Mouse (Mus musculus): ENCODE results near the gene Trim44. TPM values are rescaled to one million over a fixed set of nuclear protein-coding genes. Genes with fewer than 3 reads are reported as not detected.

Gene Trim44
- polyA plus RNA-seq, 1 experiment from 2014 or later: 16.6 TPM

- Histone ChIP-seq H3K27me3 (ENCODE audit: control insufficient read depth, insufficient read depth, low read depth, low read length) (no peaks in the 10 kb centered on the region), H3K9ac (ENCODE audit: low read length) (no peak overlapping the region), H3K27ac (ENCODE audit: low read length) (no peak overlapping the region), H3K4me1 (replicated peaks; ENCODE audit: control insufficient read depth, insufficient read depth, low read length) (0 out of 2 replicates have a peak, but pooled peaks cover under 1% of the 10 kb centered on the region), H3K4me3 (ENCODE audit: low read length) (no peak overlapping the region), H3K4me2 (ENCODE audit: low read depth, low read length) (no peak overlapping the region), H3K9me3 (ENCODE audit: control insufficient read depth, low read length) (no peaks in the 10 kb centered on the region), H3K36me3 (ENCODE audit: control insufficient read depth, insufficient read depth, low read length) (no peaks in the 10 kb centered on the region)
- 46% methylated on average over 5 of the region's 5 CpGs for WGBS
- ATAC-seq (ENCODE audit: low read depth): no peak; the same call in 1 of the 2 replicates
These were observed 117.6 kb downstream of the Trim44 start for GRCm38 (mm10) chr2:102290041-102290440.

- Histone ChIP-seq H3K27me3 (ENCODE audit: control insufficient read depth, insufficient read depth, low read depth, low read length) (no peaks in the 10 kb centered on the region), H3K9me3 (ENCODE audit: control insufficient read depth, low read length) (no peaks in the 10 kb centered on the region), H3K4me3 (ENCODE audit: low read length) (no peak overlapping the region), H3K4me2 (ENCODE audit: low read depth, low read length) (no peak overlapping the region), H3K27ac (ENCODE audit: low read length) (no peak overlapping the region), H3K9ac (ENCODE audit: low read length) (no peak overlapping the region), H3K4me1 (replicated peaks; ENCODE audit: control insufficient read depth, insufficient read depth, low read length) (no peaks in the 10 kb centered on the region), H3K36me3 (ENCODE audit: control insufficient read depth, insufficient read depth, low read length) (no peaks in the 10 kb centered on the region)
- ATAC-seq (ENCODE audit: low read depth): no peak
- 75% methylated on average over 5 of the region's 5 CpGs for WGBS
These were observed 119.0 kb downstream of the Trim44 start for GRCm38 (mm10) chr2:102288676-102289075.

- Histone ChIP-seq H3K27ac (ENCODE audit: low read length) (no peak overlapping the region), H3K9me3 (ENCODE audit: control insufficient read depth, low read length) (no peaks in the 10 kb centered on the region), H3K4me3 (ENCODE audit: low read length) (no peak overlapping the region), H3K4me1 (replicated peaks; ENCODE audit: control insufficient read depth, insufficient read depth, low read length) (no peaks in the 10 kb centered on the region), H3K9ac (ENCODE audit: low read length) (no peak overlapping the region), H3K4me2 (ENCODE audit: low read depth, low read length) (no peak overlapping the region), H3K27me3 (ENCODE audit: control insufficient read depth, insufficient read depth, low read depth, low read length) (no peaks in the 10 kb centered on the region), H3K36me3 (ENCODE audit: control insufficient read depth, insufficient read depth, low read length) (no peaks in the 10 kb centered on the region)
- 60% methylated on average over 3 of the region's 3 CpGs for WGBS
- 0 out of 2 replicates have a peak, but pooled peaks have one; percentile 26 for ATAC-seq (ENCODE audit: low read depth)
These were observed 120.3 kb downstream of the Trim44 start for GRCm38 (mm10) chr2:102287369-102287768.

- ATAC-seq (ENCODE audit: low read depth): no peak
- no peak overlapping the region for H3K9ac ChIP-seq (ENCODE audit: low read length)
- H3K4me1 ChIP-seq (replicated peaks; ENCODE audit: control insufficient read depth, insufficient read depth, low read length): no peaks in the 10 kb centered on the region
- H3K4me3 ChIP-seq (ENCODE audit: low read length): no peak overlapping the region
- no peak overlapping the region for H3K4me2 ChIP-seq (ENCODE audit: low read depth, low read length)
- H3K27me3 ChIP-seq (ENCODE audit: control insufficient read depth, insufficient read depth, low read depth, low read length): no peaks in the 10 kb centered on the region
- H3K36me3 ChIP-seq (ENCODE audit: control insufficient read depth, insufficient read depth, low read length): no peaks in the 10 kb centered on the region
- H3K27ac ChIP-seq (ENCODE audit: low read length): no peak overlapping the region
- 74% methylated on average over 7 of the region's 7 CpGs for WGBS
- no peaks in the 10 kb centered on the region for H3K9me3 ChIP-seq (ENCODE audit: control insufficient read depth, low read length)
These were observed 125.5 kb downstream of the Trim44 start for GRCm38 (mm10) chr2:102282081-102282480.

GRCm38 (mm10) chr2:102279779-102280178 is 127.8 kb downstream of the Trim44 start:
- WGBS: 78% methylated on average over 7 of the region's 7 CpGs
- Histone ChIP-seq H3K9me3 (ENCODE audit: control insufficient read depth, low read length) (no peaks in the 10 kb centered on the region), H3K27me3 (ENCODE audit: control insufficient read depth, insufficient read depth, low read depth, low read length) (no peaks in the 10 kb centered on the region), H3K4me3 (ENCODE audit: low read length) (no peak overlapping the region), H3K36me3 (ENCODE audit: control insufficient read depth, insufficient read depth, low read length) (no peaks in the 10 kb centered on the region), H3K9ac (ENCODE audit: low read length) (no peak overlapping the region), H3K4me1 (replicated peaks; ENCODE audit: control insufficient read depth, insufficient read depth, low read length) (no peaks in the 10 kb centered on the region), H3K27ac (ENCODE audit: low read length) (no peak overlapping the region), H3K4me2 (ENCODE audit: low read depth, low read length) (no peak overlapping the region)
- no peak for ATAC-seq (ENCODE audit: low read depth)

- no peaks in the 10 kb centered on the region for H3K9me3 ChIP-seq (ENCODE audit: control insufficient read depth, low read length)
- no peak overlapping the region for H3K9ac ChIP-seq (ENCODE audit: low read length)
- H3K27ac ChIP-seq (ENCODE audit: low read length): no peak overlapping the region
- H3K36me3 ChIP-seq (ENCODE audit: control insufficient read depth, insufficient read depth, low read length): no peaks in the 10 kb centered on the region
- no peak for ATAC-seq (ENCODE audit: low read depth)
- no peaks in the 10 kb centered on the region for H3K27me3 ChIP-seq (ENCODE audit: control insufficient read depth, insufficient read depth, low read depth, low read length)
- no peaks in the 10 kb centered on the region for H3K4me1 ChIP-seq (replicated peaks; ENCODE audit: control insufficient read depth, insufficient read depth, low read length)
- H3K4me3 ChIP-seq (ENCODE audit: low read length): no peak overlapping the region
- H3K4me2 ChIP-seq (ENCODE audit: low read depth, low read length): no peak overlapping the region
- WGBS: 18% methylated on average over 1 of the region's 1 CpGs
These were observed 129.7 kb downstream of the Trim44 start for GRCm38 (mm10) chr2:102277946-102278345.

GRCm38 (mm10) chr2:102273280-102273679 is 134.3 kb downstream of the Trim44 start:
- no peak overlapping the region for H3K9ac ChIP-seq (ENCODE audit: low read length)
- ATAC-seq (ENCODE audit: low read depth): no peak
- no peak overlapping the region for H3K4me2 ChIP-seq (ENCODE audit: low read depth, low read length)
- H3K27me3 ChIP-seq (ENCODE audit: control insufficient read depth, insufficient read depth, low read depth, low read length): no peaks in the 10 kb centered on the region
- H3K4me3 ChIP-seq (ENCODE audit: low read length): no peak overlapping the region
- no peaks in the 10 kb centered on the region for H3K9me3 ChIP-seq (ENCODE audit: control insufficient read depth, low read length)
- 54% methylated on average over 7 of the region's 7 CpGs for WGBS
- no peaks in the 10 kb centered on the region for H3K36me3 ChIP-seq (ENCODE audit: control insufficient read depth, insufficient read depth, low read length)
- H3K27ac ChIP-seq (ENCODE audit: low read length): no peak overlapping the region
- H3K4me1 ChIP-seq (replicated peaks; ENCODE audit: control insufficient read depth, insufficient read depth, low read length): no peaks in the 10 kb centered on the region

- Histone ChIP-seq H3K9me3 (ENCODE audit: control insufficient read depth, low read length) (no peaks in the 10 kb centered on the region), H3K4me1 (replicated peaks; ENCODE audit: control insufficient read depth, insufficient read depth, low read length) (no peaks in the 10 kb centered on the region), H3K4me3 (ENCODE audit: low read length) (no peak overlapping the region), H3K27ac (ENCODE audit: low read length) (no peak overlapping the region), H3K36me3 (ENCODE audit: control insufficient read depth, insufficient read depth, low read length) (no peaks in the 10 kb centered on the region), H3K27me3 (ENCODE audit: control insufficient read depth, insufficient read depth, low read depth, low read length) (no peaks in the 10 kb centered on the region), H3K4me2 (ENCODE audit: low read depth, low read length) (no peak overlapping the region), H3K9ac (ENCODE audit: low read length) (no peak overlapping the region)
- ATAC-seq (ENCODE audit: low read depth): no peak
- 61% methylated on average over 13 of the region's 13 CpGs for WGBS
These were observed 139.9 kb downstream of the Trim44 start for GRCm38 (mm10) chr2:102267582-102268339.

GRCm38 (mm10) chr2:102266911-102267310 is 140.7 kb downstream of the Trim44 start:
- H3K4me3 ChIP-seq (ENCODE audit: low read length): no peak overlapping the region
- H3K27me3 ChIP-seq (ENCODE audit: control insufficient read depth, insufficient read depth, low read depth, low read length): no peaks in the 10 kb centered on the region
- H3K27ac ChIP-seq (ENCODE audit: low read length): peak overlapping the region; percentile 65
- H3K9me3 ChIP-seq (ENCODE audit: control insufficient read depth, low read length): no peaks in the 10 kb centered on the region
- 60% methylated on average over 3 of the region's 3 CpGs for WGBS
- H3K4me2 ChIP-seq (ENCODE audit: low read depth, low read length): no peak overlapping the region
- no peak overlapping the region for H3K9ac ChIP-seq (ENCODE audit: low read length)
- H3K4me1 ChIP-seq (replicated peaks; ENCODE audit: control insufficient read depth, insufficient read depth, low read length): no peaks in the 10 kb centered on the region
- peak; percentile 90 for ATAC-seq (ENCODE audit: low read depth)
- H3K36me3 ChIP-seq (ENCODE audit: control insufficient read depth, insufficient read depth, low read length): no peaks in the 10 kb centered on the region
